In genomic region chr1:182539023-182539940, GRCm38 (mm10) we compare ENCODE assay signal across 8 mouse cellular contexts. TPM values are rescaled to one million over a fixed set of nuclear protein-coding genes. Genes with fewer than 3 reads are reported as not detected.
DNase-seq lines count a peak whose midpoint lies in the region; ATAC-seq and TF ChIP-seq lines count a peak whose summit lies in the region.

No protein-coding gene starts in this region.

- peak; percentile 55; the same call in 1 of the 2 replicates for ATAC-seq in erythroblast, adult 5-6 weeks (replicated peaks; ENCODE audit: low FRiP score, poor library complexity, severe bottlenecking)
- ATAC-seq in heart, embryonic 13.5 days (ENCODE audit: extremely low read depth, insufficient number of reproducible peaks, low FRiP score, low TSS enrichment): no peak
- peak; percentile 65 for ATAC-seq in kidney, embryonic 16.5 days (ENCODE audit: low FRiP score, low TSS enrichment)
- peak; percentile 84 for ATAC-seq in midbrain, postnatal 0 days (ENCODE audit: low FRiP score)

- peak overlapping the region; percentile 85 for H3K9ac ChIP-seq in heart, embryonic 13.5 days
- H3K9ac ChIP-seq in kidney, embryonic 16.5 days (replicated peaks; ENCODE audit: low read length): peak overlapping the region; percentile 71
- peak overlapping the region; percentile 48 for H3K9ac ChIP-seq in midbrain, postnatal 0 days (replicated peaks; ENCODE audit: low read length, poor library complexity, severe bottlenecking)

- 0 out of 2 replicates have a peak, but pooled peaks cover 4% of the 10 kb centered on the region for H3K4me1 ChIP-seq in heart, embryonic 13.5 days
- peaks cover 4% of the 10 kb centered on the region; the same call in 1 of the 2 replicates for H3K4me1 ChIP-seq in kidney, embryonic 16.5 days (ENCODE audit: insufficient read depth, low read length)
- H3K4me1 ChIP-seq in midbrain, postnatal 0 days (ENCODE audit: insufficient read depth, low read length): no peaks in the 10 kb centered on the region

- peak overlapping the region; percentile 50 for H3K4me3 ChIP-seq in heart, embryonic 13.5 days
- peak overlapping the region; percentile 39 for H3K4me3 ChIP-seq in kidney, embryonic 16.5 days (ENCODE audit: low read length)
- H3K4me3 ChIP-seq in midbrain, postnatal 0 days (ENCODE audit: low read depth, low read length): peak overlapping the region; percentile 29

- H3K4me2 ChIP-seq in heart, embryonic 13.5 days: peak overlapping the region; percentile 73
- H3K4me2 ChIP-seq in kidney, embryonic 16.5 days (replicated peaks; ENCODE audit: low read depth, low read length): peak overlapping the region; percentile 61
- peak overlapping the region; percentile 51 for H3K4me2 ChIP-seq in midbrain, postnatal 0 days (ENCODE audit: low read depth, low read length, poor library complexity, severe bottlenecking)

- H3K36me3 ChIP-seq in heart, embryonic 13.5 days: no peaks in the 10 kb centered on the region
- H3K36me3 ChIP-seq in kidney, embryonic 16.5 days (ENCODE audit: insufficient read depth, low read length): no peaks in the 10 kb centered on the region
- H3K36me3 ChIP-seq in midbrain, postnatal 0 days (ENCODE audit: insufficient read depth, low read length): no peaks in the 10 kb centered on the region
- no peaks in the 10 kb centered on the region for H3K36me3 ChIP-seq in splenic B cell, adult 2 months (ENCODE audit: control insufficient read depth, insufficient read depth, low read length, poor library complexity, severe bottlenecking)

- H3K27ac ChIP-seq in heart, embryonic 13.5 days (replicated peaks): peak overlapping the region; percentile 45; the same call in 1 of the 2 replicates
- H3K27ac ChIP-seq in kidney, embryonic 16.5 days (ENCODE audit: low read length): no peak overlapping the region
- peak overlapping the region; percentile 57 for H3K27ac ChIP-seq in midbrain, postnatal 0 days (ENCODE audit: low read depth, low read length)

- no peaks in the 10 kb centered on the region for H3K27me3 ChIP-seq in heart, embryonic 13.5 days (replicated peaks)
- no peaks in the 10 kb centered on the region for H3K27me3 ChIP-seq in kidney, embryonic 16.5 days (ENCODE audit: insufficient read depth, low read length)
- H3K27me3 ChIP-seq in midbrain, postnatal 0 days (ENCODE audit: insufficient read depth, low read length): no peaks in the 10 kb centered on the region
- no peaks in the 10 kb centered on the region for H3K27me3 ChIP-seq in splenic B cell, adult 2 months (ENCODE audit: control insufficient read depth, insufficient read depth, low read length, poor library complexity, severe bottlenecking)

- DNase-seq in CD4-positive, CD25-positive, alpha-beta regulatory T cell, adult 2 months (ENCODE audit: low read depth, low spot score): peak; percentile 92
- peak; percentile 95 for DNase-seq in brain, embryonic 14.5 days (ENCODE audit: low read depth)
- peak; percentile 57 for DNase-seq in liver
- DNase-seq in midbrain, postnatal 0 days (ENCODE audit: low spot score): peak; percentile 95
- DNase-seq in splenic B cell, adult 2 months (ENCODE audit: low read depth, low spot score): peak; percentile 90

- 17% methylated on average over 9 of the region's 9 CpGs for WGBS in heart, embryonic 13.5 days
- WGBS in kidney, embryonic 16.5 days: 20% methylated on average over 9 of the region's 9 CpGs
- 18% methylated on average over 9 of the region's 9 CpGs for WGBS in midbrain, postnatal 0 days

- TF ChIP-seq POLR2A in brain, embryonic 14.5 days (IDR thresholded peaks at IDR 0.05; ENCODE audit: borderline replicate concordance, extremely low read depth, insufficient read depth, insufficient read length, poor library complexity, severe bottlenecking): no peak

- H3K9me3 ChIP-seq in heart, embryonic 13.5 days: no peaks in the 10 kb centered on the region
- H3K9me3 ChIP-seq in kidney, embryonic 16.5 days (ENCODE audit: low read length): no peaks in the 10 kb centered on the region
- H3K9me3 ChIP-seq in midbrain, postnatal 0 days (ENCODE audit: low read length): no peaks in the 10 kb centered on the region

- peak; percentile 69; the same call in 1 of the 2 replicates for TF ChIP-seq CTCF in brain, embryonic 14.5 days (IDR thresholded peaks at IDR 0.05; ENCODE audit: borderline replicate concordance, extremely low read depth, insufficient read depth, insufficient read length)
- peak; percentile 85 for TF ChIP-seq CTCF in midbrain, postnatal 0 days (IDR thresholded peaks at IDR 0.05)

RNA-seq across cellular contexts. Expression of gene Capn2, which starts 21.9 kb away (rescaled TPM):
- 39.5 and 56.5 TPM in 2 replicates for polyA plus RNA-seq in brain, embryonic 14.5 days (2012; rRNA removed)
- total RNA-seq in erythroblast, adult 5-6 weeks (2015; ENCODE audit: low replicate concordance): 4.6 and 7.5 TPM in 2 replicates
- total RNA-seq in erythroblast, adult 5-6 weeks (2017; ENCODE audit: low replicate concordance): 7.2 and 11.4 TPM in 2 replicates
- polyA plus RNA-seq in heart, embryonic 13.5 days (2015; fragmentation: Nextera tagmentation; extraction: Ambion mirVana): 90.2 and 93.3 TPM in 2 replicates
- 136 and 142 TPM in 2 replicates for polyA plus RNA-seq in kidney, embryonic 16.5 days (2015; fragmentation: Nextera tagmentation; extraction: Ambion mirVana)
- total RNA-seq in midbrain, postnatal 0 days (2014; rRNA removed): 84.3 and 88.2 TPM in 2 replicates
- 78.6 and 82.1 TPM in 2 replicates for polyA plus RNA-seq in midbrain, postnatal 0 days (2015; fragmentation: Nextera tagmentation; extraction: Ambion mirVana)

RNA-seq across cellular contexts. Expression of gene Capn8, which starts 25.5 kb away (rescaled TPM):
- 0.11 and 0.13 TPM in 2 replicates for polyA plus RNA-seq in brain, embryonic 14.5 days (2012; rRNA removed)
- total RNA-seq in erythroblast, adult 5-6 weeks (2015; ENCODE audit: low replicate concordance): not detected in 2 replicates
- total RNA-seq in erythroblast, adult 5-6 weeks (2017; ENCODE audit: low replicate concordance): not detected in 2 replicates
- not detected in 2 replicates for polyA plus RNA-seq in heart, embryonic 13.5 days (2015; fragmentation: Nextera tagmentation; extraction: Ambion mirVana)
- polyA plus RNA-seq in kidney, embryonic 16.5 days (2015; fragmentation: Nextera tagmentation; extraction: Ambion mirVana): not detected in 2 replicates
- 0.28 TPM in 1 of 2 replicates, not detected in the other for total RNA-seq in midbrain, postnatal 0 days (2014; rRNA removed)
- polyA plus RNA-seq in midbrain, postnatal 0 days (2015; fragmentation: Nextera tagmentation; extraction: Ambion mirVana): 0.11 and 0.31 TPM in 2 replicates
